Mouse (Mus musculus) CH12.LX (cell line): ENCODE measurements around the gene 9530077C05Rik.

Experiments
- BHLHE40 ChIP-seq: IDR thresholded peaks from 2 replicates; pipeline ENCODE4 v1.6.1; 2011; ENCODE audit warnings: mild to moderate bottlenecking, low read depth, low read length, improper control_type of control experiment
- CTCF ChIP-seq, 2 experiments: IDR thresholded peaks in 1 of 2; conservative IDR thresholded peaks in 1 of 2; 2 replicates each; pipeline ENCODE4 v1.5.1; 2011 to 2012; ENCODE audit warnings: low read depth in 2 of 2, low read length in 2 of 2, improper control_type of control experiment in 1 of 2, inconsistent platforms in 1 of 2, mild to moderate bottlenecking in 1 of 2, moderate library complexity in 1 of 2
- POLR2A ChIP-seq: IDR thresholded peaks from 2 replicates; pipeline ENCODE4 v1.6.1; 2011; ENCODE audit warnings: low read depth, mild to moderate bottlenecking, improper control_type of control experiment, low read length
- UBTF ChIP-seq: IDR thresholded peaks from 2 replicates; pipeline ENCODE4 v1.6.1; 2012; ENCODE audit warnings: low read depth, mild to moderate bottlenecking, inconsistent platforms, low read length, improper control_type of control experiment, moderate library complexity
- USF1 ChIP-seq: IDR thresholded peaks from 2 replicates; pipeline ENCODE4 v1.6.1; 2014; ENCODE audit warnings: low read depth, mild to moderate bottlenecking, inconsistent platforms, low read length, improper control_type of control experiment

DNA sequence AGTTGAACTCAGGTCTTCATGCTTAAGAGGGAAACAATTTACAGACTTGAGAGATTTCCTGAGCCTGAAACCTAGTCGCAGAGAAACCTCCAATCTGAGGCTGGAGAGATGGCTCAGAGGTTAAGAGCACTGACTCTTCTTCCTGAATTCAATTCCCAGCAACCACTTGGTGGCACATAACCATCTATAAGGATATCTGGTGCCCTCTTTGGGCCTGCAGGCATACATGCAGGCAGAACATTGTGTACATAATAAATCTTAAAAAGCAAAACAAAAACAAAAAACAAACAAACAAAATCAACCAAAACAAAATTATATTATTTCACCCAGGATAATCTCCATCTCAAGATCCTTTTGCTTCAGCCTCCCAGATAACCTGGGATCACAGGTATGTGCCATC, 27.5 kb downstream of the 9530077C05Rik start:
- TF ChIP-seq CTCF (conservative IDR thresholded peaks at IDR 0.05 in 1 of 2, IDR thresholded peaks at IDR 0.05 in 1 of 2; ENCODE audit: low read depth in 2 of 2, low read length in 2 of 2), result peak in 1 of 2 experiments; percentile 35; a peak in 2 of 4 replicates
- no peak for TF ChIP-seq POLR2A
- no peak for TF ChIP-seq USF1
- no peak for TF ChIP-seq BHLHE40
- TF ChIP-seq UBTF, result no peak
